Mouse (Mus musculus): ENCODE measurements around the gene Gm37240.
"Not testable (repeated sequence)": the region's sequence is repeated elsewhere in the genome, so short reads cannot be mapped to it uniquely, and the experiment has no call there.

Gm37240 gene

GRCm38 (mm10) chr3:84547177-84547576, 1340.1 kb downstream of the Gm37240 start:
- no peak for ATAC-seq (ENCODE audit: low TSS enrichment)

GRCm38 (mm10) chr3:84542450-84542849, 1344.9 kb downstream of the Gm37240 start:
- ATAC-seq (ENCODE audit: low TSS enrichment): not testable (repeated sequence)

- ATAC-seq (ENCODE audit: low TSS enrichment): no peak
Measured at GRCm38 (mm10) chr3:84541881-84542280, 1345.4 kb downstream of the Gm37240 start.

- no peak for ATAC-seq (ENCODE audit: low TSS enrichment)
Measured at GRCm38 (mm10) chr3:84540640-84541039, 1346.7 kb downstream of the Gm37240 start.

GRCm38 (mm10) chr3:84536987-84537386, 1350.3 kb downstream of the Gm37240 start:
- ATAC-seq (ENCODE audit: low TSS enrichment): no peak

GRCm38 (mm10) chr3:84533227-84533626, 1354.1 kb downstream of the Gm37240 start:
- ATAC-seq (ENCODE audit: low TSS enrichment): no peak

- ATAC-seq (ENCODE audit: low TSS enrichment): no peak
Measured at GRCm38 (mm10) chr3:84529021-84529420, 1358.3 kb downstream of the Gm37240 start.

- ATAC-seq (ENCODE audit: low TSS enrichment): no peak
Measured at GRCm38 (mm10) chr3:84524952-84525351, 1362.4 kb downstream of the Gm37240 start.

GRCm38 (mm10) chr3:84516163-84516562, 1371.2 kb downstream of the Gm37240 start:
- no peak for ATAC-seq (ENCODE audit: low TSS enrichment)

- no peak for ATAC-seq (ENCODE audit: low TSS enrichment)
Measured at GRCm38 (mm10) chr3:84512774-84513515, 1374.4 kb downstream of the Gm37240 start.

GRCm38 (mm10) chr3:84505193-84505592, 1382.1 kb downstream of the Gm37240 start:
- no peak for ATAC-seq (ENCODE audit: low TSS enrichment)

- no peak for ATAC-seq (ENCODE audit: low TSS enrichment)
Measured at GRCm38 (mm10) chr3:84504291-84504690, 1383.0 kb downstream of the Gm37240 start.

- no peak for ATAC-seq (ENCODE audit: low TSS enrichment)
Measured at GRCm38 (mm10) chr3:84502101-84502500, 1385.2 kb downstream of the Gm37240 start.

GRCm38 (mm10) chr3:84500491-84500890, 1386.8 kb downstream of the Gm37240 start:
- ATAC-seq (ENCODE audit: low TSS enrichment): no peak

GRCm38 (mm10) chr3:84497718-84498117, 1389.6 kb downstream of the Gm37240 start:
- no peak for ATAC-seq (ENCODE audit: low TSS enrichment)

- ATAC-seq (ENCODE audit: low TSS enrichment): no peak
Measured at GRCm38 (mm10) chr3:84492657-84493056, 1394.7 kb downstream of the Gm37240 start.

- ATAC-seq (ENCODE audit: low TSS enrichment): no peak
Measured at GRCm38 (mm10) chr3:84492148-84492547, 1395.2 kb downstream of the Gm37240 start.

- ATAC-seq (ENCODE audit: low TSS enrichment): peak; percentile 62
Measured at GRCm38 (mm10) chr3:84488716-84489115, 1398.6 kb downstream of the Gm37240 start.

GRCm38 (mm10) chr3:84484891-84485290, 1402.4 kb downstream of the Gm37240 start:
- ATAC-seq (ENCODE audit: low TSS enrichment): no peak

GRCm38 (mm10) chr3:84484333-84484732, 1403.0 kb downstream of the Gm37240 start:
- no peak for ATAC-seq (ENCODE audit: low TSS enrichment)

GRCm38 (mm10) chr3:84482121-84482520, 1405.2 kb downstream of the Gm37240 start:
- ATAC-seq (ENCODE audit: low TSS enrichment): no peak

GRCm38 (mm10) chr3:84481104-84481503, 1406.2 kb downstream of the Gm37240 start:
- peak; percentile 51 for ATAC-seq (ENCODE audit: low TSS enrichment)

GRCm38 (mm10) chr3:84480006-84480897, 1407.1 kb downstream of the Gm37240 start, which contains the start of gene Fhdc1:
TSS of gene Fhdc1 (minus strand) at chr3:84480429.
- peak; percentile 58 for ATAC-seq (ENCODE audit: low TSS enrichment)
